Mouse (Mus musculus): Measurements from ENCODE around the gene Cmip. TPM values are rescaled to one million over a fixed set of nuclear protein-coding genes. Genes with fewer than 3 reads are reported as not detected.
"Not testable (repeated sequence)": the region's sequence is repeated elsewhere in the genome, so short reads cannot be mapped to it uniquely, and the experiment has no call there.

Cmip gene
- total RNA-seq, 2 experiments from 2014 or later: 8.3 to 11.4 TPM

DNA sequence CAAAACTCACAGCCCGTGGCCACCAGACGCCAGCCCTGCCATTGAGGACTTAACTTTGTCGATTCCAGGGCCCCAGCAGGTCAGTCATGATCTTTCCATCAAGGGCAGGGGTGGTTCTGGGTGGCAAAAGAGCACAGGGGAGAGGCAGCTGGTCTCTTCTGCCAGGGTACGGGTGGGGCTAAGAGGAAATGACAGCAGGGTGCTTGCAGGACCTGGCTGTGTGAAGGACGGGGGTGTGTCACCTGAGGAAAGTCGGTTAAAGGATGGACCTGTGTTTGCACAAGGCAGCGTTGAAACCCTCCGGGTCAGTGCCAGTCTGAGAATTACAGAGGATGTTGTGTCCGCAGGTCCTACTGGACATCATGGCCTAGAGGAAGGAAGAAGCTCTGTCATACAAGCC lies 161.0 kb downstream of the Cmip start:
- no peak overlapping the region for H3K4me3 ChIP-seq
- no peak overlapping the region for H3K27ac ChIP-seq
- DNase-seq: no peak
- no peak for TF ChIP-seq CTCF (IDR thresholded peaks at IDR 0.05)
- intact Hi-C loops (cut with DNase I): no loop called here

DNA sequence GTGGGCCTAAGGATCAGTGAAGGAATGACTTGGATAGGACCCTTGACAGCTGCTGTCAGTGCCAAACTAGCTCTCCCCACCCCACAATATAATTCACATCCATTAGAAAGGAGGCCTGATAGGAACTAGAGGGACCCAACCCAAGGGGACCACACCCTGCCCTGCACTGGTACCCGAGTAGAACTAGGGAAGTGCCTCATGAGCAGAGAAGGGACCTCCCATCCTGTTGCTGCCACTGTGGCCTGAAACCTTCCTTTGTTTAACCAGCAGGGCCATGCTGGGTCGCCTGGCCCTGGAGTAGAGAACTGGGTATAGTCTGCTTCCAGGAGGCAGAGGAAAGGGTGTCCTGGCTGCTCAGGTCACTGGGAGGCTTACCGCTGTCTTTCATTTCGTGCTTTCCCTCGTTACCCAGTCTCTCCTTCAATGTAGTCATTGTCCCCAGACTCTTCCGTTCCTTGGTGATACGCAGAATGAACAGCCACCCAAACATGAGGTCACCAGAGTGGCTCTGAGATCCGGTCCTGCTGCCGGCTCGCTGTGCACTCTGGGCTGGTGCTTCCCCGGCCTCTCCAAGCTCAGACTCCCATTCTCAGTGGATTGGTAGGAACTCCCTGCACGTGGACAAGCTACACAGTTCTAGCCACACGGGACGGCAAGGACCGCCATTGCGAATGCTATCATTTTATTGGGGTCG lies 164.1 kb downstream of the Cmip start:
- no peak for TF ChIP-seq CTCF (IDR thresholded peaks at IDR 0.05)
- no peak for DNase-seq
- Histone ChIP-seq H3K4me3 (no peak overlapping the region), H3K27ac (peak overlapping the region; percentile 88)
- intact Hi-C loops (cut with DNase I): no loop called here

DNA sequence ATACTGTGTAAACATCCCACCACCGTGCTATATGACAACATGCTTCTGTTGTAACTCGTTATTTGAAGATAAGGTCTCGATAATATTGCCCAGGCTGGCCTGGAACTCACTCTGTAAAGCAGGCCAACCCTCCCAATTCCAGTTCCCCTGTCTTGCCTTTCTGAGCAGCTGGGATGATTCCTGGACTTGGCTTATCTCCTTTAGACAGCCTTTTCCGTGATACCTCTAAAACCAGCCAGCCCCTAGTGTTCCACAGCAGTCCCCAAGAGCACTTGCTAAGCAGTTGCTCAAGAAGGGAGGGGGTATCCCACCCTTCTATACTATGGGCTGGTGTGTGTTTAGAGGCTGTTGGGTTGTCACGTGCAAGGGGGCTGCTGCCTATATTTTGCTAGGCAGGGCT lies 165.0 kb downstream of the Cmip start:
- H3K27ac ChIP-seq: peak overlapping the region; percentile 88
- TF ChIP-seq CTCF (IDR thresholded peaks at IDR 0.05): no peak

DNA sequence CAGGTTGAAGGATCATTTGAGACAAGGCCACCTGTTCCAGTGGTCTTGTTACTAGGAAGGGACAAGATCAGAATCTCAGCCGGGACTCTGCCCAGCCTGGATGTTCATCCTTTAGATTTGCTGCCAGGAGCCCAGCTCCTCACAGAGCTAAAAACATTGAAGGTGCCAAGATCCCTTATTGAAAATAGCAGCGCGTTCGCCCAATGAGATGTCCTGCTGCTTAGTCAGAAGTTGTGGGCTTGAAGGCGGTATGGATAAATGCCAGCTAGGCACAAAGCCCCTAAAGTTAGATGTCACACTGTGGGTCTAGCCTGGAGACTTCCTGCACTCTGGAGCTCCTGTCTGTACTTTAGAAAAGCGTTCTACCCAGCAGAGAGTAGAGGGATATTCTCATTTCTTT lies 165.5 kb downstream of the Cmip start:
- Histone ChIP-seq H3K27ac (peak overlapping the region; percentile 88), H3K4me3 (peak overlapping the region; percentile 62)
- no peak for DNase-seq
- no peak for TF ChIP-seq CTCF (IDR thresholded peaks at IDR 0.05)
- intact Hi-C loops (cut with DNase I): loop anchor here (2.0 kb wide), 1 partner anchor 36 kb away; no protein-coding TSS in a partner anchor

More for the DNA sequence above, 165.0 kb downstream of the Cmip start:
- intact Hi-C loops (cut with DNase I): loop anchor here (2.0 kb wide), 1 partner anchor 35 kb away; no protein-coding TSS in a partner anchor
- DNase-seq: no peak
- H3K4me3 ChIP-seq: peak overlapping the region; percentile 62

DNA sequence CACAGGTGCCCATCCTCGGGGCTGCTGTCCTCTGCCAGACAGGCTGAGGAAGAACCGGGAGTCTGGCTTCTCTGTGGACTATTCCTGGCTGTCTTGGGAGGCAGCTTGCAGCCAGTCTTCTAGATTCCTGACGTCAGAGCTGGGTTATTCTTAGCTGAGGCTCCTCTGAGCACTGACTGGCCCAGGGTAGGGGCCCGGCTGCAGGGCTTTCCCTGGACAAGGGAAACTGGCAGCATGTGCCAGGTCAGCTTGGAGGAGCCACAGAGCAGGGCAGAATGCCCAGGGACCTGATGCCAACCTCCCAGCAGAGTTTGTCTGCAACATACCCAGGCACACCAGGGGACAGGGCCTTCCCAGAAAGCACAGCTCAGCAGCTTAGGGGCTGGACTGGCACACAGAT lies 166.2 kb downstream of the Cmip start:
- Histone ChIP-seq H3K27ac (peak overlapping the region; percentile 88), H3K4me3 (peak overlapping the region; percentile 62)
- intact Hi-C loops (cut with DNase I): loop anchor here (2.0 kb wide), 1 partner anchor 36 kb away; no protein-coding TSS in a partner anchor

GRCm38 (mm10) chr8:117427816-117428215 lies 171.0 kb downstream of the Cmip start:
- H3K4me3 ChIP-seq; intact Hi-C loops (cut with DNase I); H3K27ac ChIP-seq; DNase-seq: not testable (repeated sequence)

More for the DNA sequence above, 166.2 kb downstream of the Cmip start:
- no peak for TF ChIP-seq CTCF (IDR thresholded peaks at IDR 0.05)
- peak; percentile 96 for DNase-seq

GRCm38 (mm10) chr8:117428524-117429162 lies 171.8 kb downstream of the Cmip start:
- Histone ChIP-seq H3K27ac (no peak overlapping the region), H3K4me3 (no peak overlapping the region)
- DNase-seq: no peak
- TF ChIP-seq CTCF (IDR thresholded peaks at IDR 0.05): no peak
- intact Hi-C loops (cut with DNase I): no loop called here

- no peak for DNase-seq
- H3K27ac ChIP-seq: no peak overlapping the region
- H3K4me3 ChIP-seq: no peak overlapping the region
- no peak for TF ChIP-seq CTCF (IDR thresholded peaks at IDR 0.05)
- intact Hi-C loops (cut with DNase I): no loop called here
Observed at GRCm38 (mm10) chr8:117430624-117431023, 173.8 kb downstream of the Cmip start.

GRCm38 (mm10) chr8:117431554-117431953 lies 174.7 kb downstream of the Cmip start:
- no peak overlapping the region for H3K4me3 ChIP-seq
- no peak for TF ChIP-seq CTCF (IDR thresholded peaks at IDR 0.05)
- H3K27ac ChIP-seq: no peak overlapping the region
- DNase-seq: no peak
- intact Hi-C loops (cut with DNase I): no loop called here

DNA sequence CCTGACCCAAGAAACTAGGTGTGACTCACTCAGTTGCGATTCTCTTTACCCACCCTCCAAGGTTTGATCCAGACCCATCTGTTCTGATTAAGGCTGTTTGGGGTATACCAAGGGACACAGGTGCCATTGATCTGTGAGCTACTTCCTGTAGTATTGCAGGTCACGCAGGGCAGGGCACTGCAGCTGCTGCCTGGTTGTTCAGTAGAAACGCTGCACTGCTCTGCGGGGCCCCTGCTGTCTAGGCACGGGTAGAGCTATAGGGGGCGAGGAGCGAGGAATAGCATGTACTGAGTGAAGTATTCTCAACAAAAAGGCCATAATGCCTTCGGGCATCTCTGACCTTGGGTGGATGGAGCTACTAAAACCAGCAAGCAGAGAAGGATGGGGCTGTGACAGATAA lies 175.2 kb downstream of the Cmip start:
- no peak overlapping the region for H3K27ac ChIP-seq
- TF ChIP-seq CTCF (IDR thresholded peaks at IDR 0.05): no peak
- H3K4me3 ChIP-seq: no peak overlapping the region
- no peak for DNase-seq
- intact Hi-C loops (cut with DNase I): no loop called here

GRCm38 (mm10) chr8:117433968-117434367 lies 177.1 kb downstream of the Cmip start:
- intact Hi-C loops (cut with DNase I): no loop called here
- TF ChIP-seq CTCF (IDR thresholded peaks at IDR 0.05): no peak
- no peak overlapping the region for H3K4me3 ChIP-seq

GRCm38 (mm10) chr8:117436786-117437185 lies 179.9 kb downstream of the Cmip start:
- H3K4me3 ChIP-seq: no peak overlapping the region
- no peak for TF ChIP-seq CTCF (IDR thresholded peaks at IDR 0.05)
- H3K27ac ChIP-seq: no peak overlapping the region
- intact Hi-C loops (cut with DNase I): no loop called here
- no peak for DNase-seq

More at GRCm38 (mm10) chr8:117433968-117434367, 177.1 kb downstream of the Cmip start:
- no peak overlapping the region for H3K27ac ChIP-seq
- DNase-seq: no peak

- DNase-seq: peak; percentile 80
- H3K27ac ChIP-seq: peak overlapping the region; percentile 40
- H3K4me3 ChIP-seq: no peak overlapping the region
- TF ChIP-seq CTCF (IDR thresholded peaks at IDR 0.05): no peak
- intact Hi-C loops (cut with DNase I): no loop called here
Observed at GRCm38 (mm10) chr8:117437616-117438015, 180.8 kb downstream of the Cmip start.
